Mouse (Mus musculus) CH12.LX (cell line): ENCODE results near the gene Zfp687. TPM values are rescaled to one million over a fixed set of nuclear protein-coding genes. Genes with fewer than 3 reads are reported as not detected.

ENCODE experiments used
- DNase-seq: peaks from one replicate; pipeline ENCODE4 v3.0.0-alpha.2; 2013; ENCODE audit errors: extremely low read depth
- H3K27ac ChIP-seq: 2 replicates; pipeline ENCODE4 v1.5.1; 2012; ENCODE audit warnings: low read depth, mild to moderate bottlenecking, control low read depth, moderate library complexity; ENCODE audit not compliant: insufficient read depth
- H3K27me3 ChIP-seq: replicated peaks from 2 replicates; pipeline ENCODE3; 2012; ENCODE audit warnings: inconsistent platforms
- H3K36me3 ChIP-seq, 2 experiments: replicated peaks in 1 of 2; 2 replicates each; pipeline versions ENCODE3 to v1.6.1; 2012; ENCODE audit warnings: inconsistent platforms in 1 of 2, low read length in 1 of 2, mild to moderate bottlenecking in 1 of 2, mixed read lengths in 1 of 2, moderate library complexity in 1 of 2; ENCODE audit not compliant: control insufficient read depth in 1 of 2, insufficient read depth in 1 of 2
- H3K4me1 ChIP-seq, 2 experiments: 2 replicates each; pipeline ENCODE4 v1.6.1; 2012; ENCODE audit warnings: inconsistent platforms in 1 of 2, moderate library complexity in 1 of 2; ENCODE audit not compliant: insufficient read depth in 2 of 2, control insufficient read depth in 1 of 2
- H3K4me2 ChIP-seq: 2 replicates; pipeline ENCODE4 v1.6.1; 2012; ENCODE audit warnings: low read depth, mild to moderate bottlenecking, control low read depth; ENCODE audit not compliant: poor library complexity, insufficient read depth, severe bottlenecking
- H3K4me3 ChIP-seq, 3 experiments: fragments of 150-350 bp in 1 of 3; sonication (generic) in 1 of 3; replicated peaks in 1 of 3; 2 replicates each; pipeline versions ENCODE3 to v1.5.1; 2011 to 2012; ENCODE audit warnings: low read depth in 2 of 3, low read length in 2 of 3, mild to moderate bottlenecking in 2 of 3, moderate library complexity in 2 of 3, control low read depth in 1 of 3, improper control_type of control experiment in 1 of 3, inconsistent platforms in 1 of 3, mixed read lengths in 1 of 3; ENCODE audit not compliant: poor library complexity in 1 of 3
- H3K79me2 ChIP-seq: replicated peaks from 2 replicates; pipeline ENCODE4 v1.6.1; 2012; ENCODE audit warnings: mild to moderate bottlenecking, moderate library complexity; ENCODE audit not compliant: control insufficient read depth, poor library complexity, insufficient read depth, severe bottlenecking; ENCODE audit errors: extremely low read depth
- H3K9ac ChIP-seq: 2 replicates; pipeline ENCODE4 v1.6.1; 2012; ENCODE audit warnings: low read depth, mild to moderate bottlenecking, control low read depth, moderate library complexity; ENCODE audit not compliant: insufficient read depth
- H3K9me3 ChIP-seq: replicated peaks from 2 replicates; pipeline ENCODE3; 2012; ENCODE audit warnings: low read length, inconsistent platforms, mixed read lengths
- BHLHE40 ChIP-seq: IDR thresholded peaks from 2 replicates; pipeline ENCODE4 v1.6.1; 2011; ENCODE audit warnings: mild to moderate bottlenecking, low read depth, low read length, improper control_type of control experiment
- CHD1 ChIP-seq: IDR thresholded peaks from 2 replicates; pipeline ENCODE4 v1.6.1; 2012; ENCODE audit warnings: low read depth, low read length, improper control_type of control experiment, inconsistent platforms
- CTCF ChIP-seq, 2 experiments: IDR thresholded peaks in 1 of 2; conservative IDR thresholded peaks in 1 of 2; 2 replicates each; pipeline ENCODE4 v1.5.1; 2011 to 2012; ENCODE audit warnings: low read depth in 2 of 2, low read length in 2 of 2, improper control_type of control experiment in 1 of 2, inconsistent platforms in 1 of 2, mild to moderate bottlenecking in 1 of 2, moderate library complexity in 1 of 2
- E2F4 ChIP-seq: IDR thresholded peaks from 2 replicates; pipeline ENCODE4 v1.6.1; 2011; ENCODE audit warnings: low read depth, low read length, improper control_type of control experiment; ENCODE audit not compliant: insufficient replicate concordance
- ELF1 ChIP-seq: IDR thresholded peaks from 2 replicates; pipeline ENCODE4 v1.6.1; 2014; ENCODE audit warnings: low read depth, mild to moderate bottlenecking, inconsistent platforms, low read length, improper control_type of control experiment
- HCFC1 ChIP-seq: IDR thresholded peaks from 2 replicates; pipeline ENCODE4 v1.6.1; 2012; ENCODE audit warnings: low read depth, mild to moderate bottlenecking, inconsistent platforms, low read length, improper control_type of control experiment
- IRF4 ChIP-seq: IDR thresholded peaks from 2 replicates; pipeline ENCODE4 v1.6.1; 2014; ENCODE audit warnings: low read depth, mild to moderate bottlenecking, inconsistent platforms, low read length, improper control_type of control experiment
- JUN ChIP-seq: IDR thresholded peaks from 2 replicates; pipeline ENCODE4 v1.6.1; 2011; ENCODE audit warnings: low read depth, mild to moderate bottlenecking, low read length, improper control_type of control experiment, moderate library complexity; ENCODE audit not compliant: insufficient read depth
- JUND ChIP-seq: conservative IDR thresholded peaks from 2 replicates; pipeline ENCODE4 v1.6.1; 2011; ENCODE audit warnings: low read depth, low read length, improper control_type of control experiment
- KAT2A ChIP-seq: IDR thresholded peaks from 2 replicates; pipeline ENCODE4 v1.6.1; 2012; ENCODE audit warnings: low read length, improper control_type of control experiment, inconsistent platforms; ENCODE audit not compliant: insufficient replicate concordance
- MAFK ChIP-seq: IDR thresholded peaks from 2 replicates; pipeline ENCODE4 v1.6.1; 2011; ENCODE audit warnings: low read length, improper control_type of control experiment; ENCODE audit not compliant: insufficient replicate concordance
- MYC ChIP-seq: IDR thresholded peaks from 2 replicates; pipeline ENCODE4 v1.6.1; 2011; ENCODE audit warnings: low read depth, mild to moderate bottlenecking, improper control_type of control experiment, low read length
- NELFE ChIP-seq: IDR thresholded peaks from 2 replicates; pipeline ENCODE4 v1.6.1; 2011; ENCODE audit warnings: low read depth, low read length, improper control_type of control experiment
- NRF1 ChIP-seq: IDR thresholded peaks from 2 replicates; pipeline ENCODE4 v1.6.1; 2014; ENCODE audit warnings: low read depth, mild to moderate bottlenecking, inconsistent platforms, low read length, improper control_type of control experiment, moderate library complexity
- PAX5 ChIP-seq: IDR thresholded peaks from 2 replicates; pipeline ENCODE4 v1.6.1; 2012; ENCODE audit warnings: low read length, inconsistent platforms, mixed read lengths
- POLR2A ChIP-seq: IDR thresholded peaks from 2 replicates; pipeline ENCODE4 v1.6.1; 2011; ENCODE audit warnings: low read depth, mild to moderate bottlenecking, improper control_type of control experiment, low read length
- POLR2AphosphoS2 ChIP-seq: IDR thresholded peaks from 2 replicates; pipeline ENCODE4 v1.6.1; 2011; ENCODE audit warnings: low read depth, low read length, improper control_type of control experiment
- RAD21 ChIP-seq: IDR thresholded peaks from 2 replicates; pipeline ENCODE4 v1.6.1; 2011; ENCODE audit warnings: low read depth, mild to moderate bottlenecking, low read length, improper control_type of control experiment, moderate library complexity
- RCOR1 ChIP-seq: conservative IDR thresholded peaks from 2 replicates; pipeline ENCODE4 v1.6.1; 2012; ENCODE audit warnings: low read depth, mild to moderate bottlenecking, inconsistent platforms, low read length, improper control_type of control experiment
- TBP ChIP-seq: conservative IDR thresholded peaks from 2 replicates; pipeline ENCODE4 v1.6.1; 2011; ENCODE audit warnings: low read depth, low read length, improper control_type of control experiment
- USF2 ChIP-seq: conservative IDR thresholded peaks from 2 replicates; pipeline ENCODE4 v1.6.1; 2011; ENCODE audit warnings: low read depth, low read length, improper control_type of control experiment
- ZKSCAN1 ChIP-seq: IDR thresholded peaks from 2 replicates; pipeline ENCODE4 v1.6.1; 2012; ENCODE audit warnings: low read depth, inconsistent platforms, low read length, improper control_type of control experiment, borderline replicate concordance
- ZNF384 ChIP-seq: IDR thresholded peaks from 2 replicates; pipeline ENCODE4 v1.6.1; 2012; ENCODE audit warnings: low read depth, low read length, improper control_type of control experiment, inconsistent platforms
- dilution Hi-C: fragments of 300-500 bp; cut with MboI; formaldehyde crosslinking; loops from 2 replicates; pipeline ENCODE4 v1.14.3; 2020; ENCODE audit warnings: low sequenced_read_pairs; ENCODE audit not compliant: extremely low pct_unique_long_range_greater_than_20kb, extremely low pct_ligation_motif_present
- in situ Hi-C: fragments of 300-500 bp; cut with MboI; formaldehyde crosslinking; loops from 3 replicates; pipeline ENCODE4 v1.14.3; 2019; ENCODE audit warnings: low sequenced_read_pairs, low pct_ligation_motif_present, low pct_unique_long_range_greater_than_20kb, mixed read lengths
- polyA plus RNA-seq: library from polyadenylated mRNA; unstranded; fragments of >175 nt; gene quantifications from 2 replicates; pipeline ENCODE4 v1.2.1, GENCODE M21; 2012; ENCODE audit warnings: low read depth; ENCODE audit not compliant: insufficient read length
- total RNA-seq, 2 experiments: library from RNA; depleted of rRNA; stranded (reverse); fragments of 300-350 nt in 1 of 2; fragments of >200 nt in 1 of 2; gene quantifications; 2 replicates each; pipeline ENCODE4 v1.2.3; 2012 to 2014

Zfp687 gene
- total and polyA plus RNA-seq, 3 experiments = 4.2 to 13.5 (median 10.8) TPM

DNA sequence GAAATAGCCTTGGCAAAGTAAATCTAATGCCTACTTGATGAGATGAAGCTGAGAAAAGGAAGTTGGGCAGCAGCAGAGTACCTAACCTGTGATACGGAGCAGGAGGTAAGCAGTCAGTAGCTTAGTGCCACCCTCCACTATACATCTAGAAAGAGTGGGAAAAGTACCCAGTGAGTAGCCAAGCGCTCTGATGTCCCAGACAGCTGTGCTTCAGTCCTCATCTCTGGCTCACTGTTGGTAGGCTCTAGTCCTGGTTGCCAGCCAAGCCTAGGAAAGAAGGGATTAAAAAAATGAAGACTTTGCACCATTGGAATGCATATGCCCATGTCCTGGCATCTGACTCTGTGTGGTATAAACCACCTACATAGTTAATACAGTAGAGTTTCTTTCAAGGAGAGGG, 29.7 kb downstream of the Zfp687 start:
- no peak for DNase-seq
- Histone ChIP-seq H3K27ac (no peak overlapping the region), H3K79me2 (no peaks in the 10 kb centered on the region; the same call in 1 of the 2 replicates), H3K4me1 (peaks cover 4% of the 10 kb centered on the region in 2 experiments; a peak in 2 of 4 replicates), H3K9ac (no peak overlapping the region), H3K9me3 (no peaks in the 10 kb centered on the region), H3K27me3 (no peaks in the 10 kb centered on the region), H3K4me2 (no peak overlapping the region), H3K4me3 (no peak overlapping the region), H3K36me3 (peaks cover 41 to 96% of the 10 kb centered on the region in 2 experiments)
- TF ChIP-seq POLR2AphosphoS2 (no peak), MAFK (no peak), E2F4 (no peak), ZKSCAN1 (no peak)
- dilution Hi-C loops (no loop called here), in situ Hi-C loops (no loop called here)

DNA sequence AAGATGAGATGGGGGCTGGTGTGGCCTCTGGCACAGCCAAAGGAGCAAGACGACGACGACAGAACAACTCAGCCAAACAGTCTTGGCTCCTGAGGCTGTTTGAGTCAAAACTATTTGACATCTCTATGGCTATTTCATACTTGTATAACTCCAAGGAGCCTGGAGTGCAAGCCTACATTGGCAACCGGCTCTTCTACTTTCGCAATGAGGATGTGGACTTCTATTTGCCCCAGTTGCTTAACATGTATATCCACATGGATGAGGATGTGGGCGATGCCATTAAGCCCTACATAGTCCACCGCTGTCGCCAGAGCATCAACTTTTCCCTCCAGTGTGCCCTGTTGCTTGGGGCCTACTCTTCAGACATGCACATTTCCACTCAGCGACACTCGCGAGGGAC, 30.9 kb downstream of the Zfp687 start:
- Histone ChIP-seq H3K4me2 (no peak overlapping the region), H3K9me3 (no peaks in the 10 kb centered on the region), H3K36me3 (peaks cover 45 to 93% of the 10 kb centered on the region in 2 experiments)
- dilution Hi-C loops = no loop called here
- in situ Hi-C loops = loop anchor here (5.0 kb wide), 1 partner anchor 82 kb away; no protein-coding TSS in a partner anchor
- no peak for TF ChIP-seq RAD21
- no peak for TF ChIP-seq NRF1
- TF ChIP-seq, all 38 proteins: peak for 0
- DNase-seq = no peak
- Histone ChIP-seq H3K4me1 (peaks cover 4 to 7% of the 10 kb centered on the region in 2 experiments; a peak in 2 of 4 replicates), H3K9ac (no peak overlapping the region), H3K4me3 (no peak overlapping the region), H3K27ac (no peak overlapping the region), H3K79me2 (no peaks in the 10 kb centered on the region; the same call in 1 of the 2 replicates), H3K27me3 (no peaks in the 10 kb centered on the region)

DNA sequence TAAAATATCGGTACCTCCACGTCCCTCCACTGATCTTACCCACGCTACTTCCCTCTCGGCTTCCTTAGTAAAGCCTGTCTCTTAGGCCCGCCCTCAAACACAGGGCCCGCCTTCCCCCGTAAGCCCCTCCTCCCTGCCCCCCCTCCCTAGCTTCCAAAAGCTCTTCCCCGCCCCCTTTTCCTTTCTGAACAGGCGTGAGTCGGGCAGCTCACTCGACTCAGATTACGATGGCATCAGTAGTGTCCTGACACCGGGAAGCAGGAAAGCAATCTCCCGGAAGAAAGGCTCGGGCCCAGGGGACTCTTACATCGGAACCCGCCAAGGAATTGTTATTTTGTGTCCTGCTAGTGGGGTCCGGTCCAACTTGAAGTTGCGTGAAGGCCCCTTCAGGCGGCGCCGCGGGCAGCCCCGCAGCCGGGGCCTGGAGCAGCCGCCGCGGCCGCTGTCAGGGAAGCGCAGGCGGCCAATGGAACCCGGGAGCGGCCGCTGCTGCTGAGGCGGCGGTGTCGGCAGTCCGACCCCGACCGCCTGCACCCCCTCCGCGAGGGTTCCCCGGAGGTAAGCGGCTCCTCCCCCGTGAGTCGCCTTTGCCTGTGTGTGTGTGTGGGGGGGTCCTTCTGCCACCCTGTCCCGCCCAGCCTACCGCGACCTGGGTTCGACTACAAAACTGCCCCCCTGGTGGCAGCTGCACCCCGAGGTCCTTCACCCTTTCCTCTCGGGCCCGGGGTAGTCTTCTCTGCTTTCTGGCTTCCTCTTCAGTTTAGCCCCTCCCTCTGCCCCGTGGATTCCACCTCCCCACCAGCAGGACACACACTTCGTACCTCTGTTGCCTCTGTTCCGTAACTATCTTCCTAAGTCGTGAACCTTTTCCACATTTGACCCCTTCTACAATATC, 40.5 kb downstream of the Zfp687 start, which contains the start of gene Pi4kb:
Gene Pi4kb, plus strand, starts transcription at position 204 of the 895 bp plus-strand sequence.
- H3K27ac ChIP-seq = peak within 1 kb of the TSS; percentile 48
- peak within 1 kb of the TSS; percentile 89 to 99 (median 95) for H3K4me3 ChIP-seq
- H3K9ac ChIP-seq = peak within 1 kb of the TSS; percentile 99
- H3K79me2 ChIP-seq = peaks cover 11% of the 10 kb centered on the region
- in situ Hi-C loops (no loop called here), dilution Hi-C loops (no loop called here)
- no peaks in the 10 kb centered on the region for H3K9me3 ChIP-seq
- no peaks in the 10 kb centered on the region for H3K27me3 ChIP-seq
- DNase-seq = peak; percentile 95
- H3K4me2 ChIP-seq = peak within 1 kb of the TSS; percentile 96
- peaks cover 0 to 35% of the 10 kb centered on the region in 2 experiments for H3K36me3 ChIP-seq
- peaks cover 3 to 60% of the 10 kb centered on the region in 2 experiments; a peak in 3 of 4 replicates for H3K4me1 ChIP-seq
- TF ChIP-seq NELFE (peak; percentile 71), CTCF (conservative IDR thresholded peaks at IDR 0.05 in 1 of 2, IDR thresholded peaks at IDR 0.05 in 1 of 2; ENCODE audit: low read depth in 2 of 2, low read length in 2 of 2) (peak in 1 of 2 experiments; percentile 6; a peak in 1 of 4 replicates), ZNF384 (no peak), JUN (no peak), KAT2A (0 out of 2 replicates have a peak, but pooled peaks have one; percentile 18), TBP (peak; percentile 69), ZKSCAN1 (no peak), POLR2A (peak; percentile 81), RCOR1 (no peak), JUND (no peak), HCFC1 (peak; percentile 74), USF2 (no peak), NRF1 (no peak), CHD1 (no peak; the same call in 1 of the 2 replicates), ELF1 (peak; percentile 57), BHLHE40 (no peak), POLR2AphosphoS2 (no peak; the same call in 1 of the 2 replicates), IRF4 (peak; percentile 19; the same call in 1 of the 2 replicates), PAX5 (no peak), MYC (peak; percentile 65; the same call in 1 of the 2 replicates)
